Mouse (Mus musculus): ENCODE data around the gene Apbb2. TPM values are rescaled to one million over a fixed set of nuclear protein-coding genes. Genes with fewer than 3 reads are reported as not detected.

Gene Apbb2
- polyA plus RNA-seq, 1 experiment = 0.34 TPM

DNA sequence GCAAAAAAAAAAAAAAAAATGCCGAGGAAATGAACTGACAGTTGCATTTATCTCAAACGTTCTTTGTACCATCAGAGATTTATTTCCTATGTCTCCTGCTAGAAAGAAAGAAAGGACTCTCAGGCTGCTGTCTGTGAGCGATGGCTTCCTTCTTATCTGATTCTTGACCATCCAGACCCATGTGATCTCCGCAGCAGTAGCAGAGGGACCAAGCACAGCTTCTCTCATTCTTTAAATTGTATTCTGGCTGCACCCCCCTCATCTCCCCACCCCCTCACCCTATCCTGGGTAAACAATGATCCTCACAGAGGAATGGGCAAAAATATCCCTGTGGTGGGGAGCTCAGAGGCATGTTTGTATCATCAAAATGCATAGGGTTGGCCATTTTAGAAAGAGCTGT lies 165.5 kb downstream of the Apbb2 start:
- TF ChIP-seq FLI1 (IDR thresholded peaks at IDR 0.05; ENCODE audit: low read length) (no peak), GATA1 (IDR thresholded peaks at IDR 0.05; ENCODE audit: borderline replicate concordance, low read length) (no peak)
- no peak overlapping the region for H3K4me3 ChIP-seq (replicated peaks)
- no peaks in the 10 kb centered on the region for H3K27me3 ChIP-seq (replicated peaks)
- no peaks in the 10 kb centered on the region for H3K4me1 ChIP-seq
- H3K36me3 ChIP-seq (replicated peaks; ENCODE audit: low read length) = no peaks in the 10 kb centered on the region
- H3K9me3 ChIP-seq = 0 out of 2 replicates have a peak, but pooled peaks cover 3% of the 10 kb centered on the region

DNA sequence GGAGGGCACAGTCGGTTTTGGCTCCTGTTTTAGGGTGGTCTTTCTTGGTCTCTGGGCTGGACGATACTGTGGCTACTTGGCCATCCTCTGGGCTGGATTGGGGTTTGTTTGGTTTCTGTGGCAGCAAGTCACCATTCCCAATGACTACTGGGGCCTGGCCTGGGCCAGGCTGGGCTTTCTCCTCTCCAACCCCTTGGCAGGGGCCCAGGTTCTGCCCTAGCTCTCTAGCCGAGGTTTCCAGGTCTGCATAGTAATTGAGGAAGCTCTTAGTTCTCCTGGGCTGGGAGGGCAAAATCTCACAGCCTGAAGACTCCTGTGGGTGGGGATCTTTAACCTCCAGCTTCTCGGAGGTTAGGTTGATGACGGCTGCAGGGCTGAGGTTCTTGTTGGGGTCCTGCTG lies 167.0 kb downstream of the Apbb2 start:
- H3K36me3 ChIP-seq (replicated peaks; ENCODE audit: low read length) = no peaks in the 10 kb centered on the region
- 0 out of 2 replicates have a peak, but pooled peaks cover 3% of the 10 kb centered on the region for H3K9me3 ChIP-seq
- no peaks in the 10 kb centered on the region for H3K4me1 ChIP-seq
- no peak overlapping the region for H3K4me3 ChIP-seq (replicated peaks)
- TF ChIP-seq FLI1 (IDR thresholded peaks at IDR 0.05; ENCODE audit: low read length) (no peak), GATA1 (IDR thresholded peaks at IDR 0.05; ENCODE audit: borderline replicate concordance, low read length) (no peak)
- H3K27me3 ChIP-seq (replicated peaks) = no peaks in the 10 kb centered on the region

DNA sequence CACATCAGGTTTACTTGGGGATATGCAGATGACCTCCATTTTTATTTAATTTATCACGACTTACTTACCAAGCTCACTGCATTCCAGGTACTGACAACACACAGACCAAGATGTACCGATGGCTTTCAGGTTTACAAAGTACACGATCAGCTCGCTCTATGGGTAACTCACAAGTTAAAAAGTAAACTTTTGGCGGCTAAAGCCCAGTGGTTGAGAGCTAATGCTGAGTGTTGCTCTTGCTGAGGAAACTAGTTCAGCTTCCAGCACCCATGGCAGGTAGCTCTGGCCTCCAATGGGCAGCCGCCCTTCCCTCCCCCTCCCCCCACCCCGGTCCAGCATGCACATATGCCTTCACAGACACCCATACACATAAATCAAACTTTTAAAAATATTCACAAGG lies 173.1 kb downstream of the Apbb2 start:
- H3K4me1 ChIP-seq = no peaks in the 10 kb centered on the region
- TF ChIP-seq FLI1 (IDR thresholded peaks at IDR 0.05; ENCODE audit: low read length) = no peak
- TF ChIP-seq GATA1 (IDR thresholded peaks at IDR 0.05; ENCODE audit: borderline replicate concordance, low read length) = no peak
- H3K4me3 ChIP-seq (replicated peaks) = no peak overlapping the region

DNA sequence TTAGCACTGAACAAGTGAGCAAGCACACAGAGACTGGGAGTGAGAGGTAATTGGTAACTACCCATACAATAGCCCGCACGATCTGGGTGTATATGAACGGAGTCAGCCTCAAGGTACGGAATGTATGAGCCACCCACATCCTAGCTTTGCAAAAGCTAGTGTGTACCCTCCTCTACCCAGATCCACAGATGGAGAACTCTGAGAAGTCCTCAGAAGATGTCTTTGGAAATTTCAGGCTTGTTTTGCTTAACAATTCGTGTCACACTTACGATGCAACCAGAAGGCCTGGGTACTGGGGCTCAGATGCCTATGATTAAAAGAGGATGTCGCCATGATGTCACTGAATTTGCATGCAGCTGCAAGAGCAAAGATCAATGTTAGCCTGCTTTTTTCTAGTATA lies 176.3 kb downstream of the Apbb2 start:
- TF ChIP-seq FLI1 (IDR thresholded peaks at IDR 0.05; ENCODE audit: low read length) (no peak), GATA1 (IDR thresholded peaks at IDR 0.05; ENCODE audit: borderline replicate concordance, low read length) (no peak)
- no peaks in the 10 kb centered on the region for H3K36me3 ChIP-seq (replicated peaks; ENCODE audit: low read length)
- H3K4me3 ChIP-seq (replicated peaks) = no peak overlapping the region
- H3K9me3 ChIP-seq = no peaks in the 10 kb centered on the region
- H3K4me1 ChIP-seq = no peaks in the 10 kb centered on the region
- no peaks in the 10 kb centered on the region for H3K27me3 ChIP-seq (replicated peaks)

More for the DNA sequence above, 173.1 kb downstream of the Apbb2 start:
- H3K27me3 ChIP-seq (replicated peaks) = no peaks in the 10 kb centered on the region
- H3K36me3 ChIP-seq (replicated peaks; ENCODE audit: low read length) = no peaks in the 10 kb centered on the region
- no peaks in the 10 kb centered on the region for H3K9me3 ChIP-seq

DNA sequence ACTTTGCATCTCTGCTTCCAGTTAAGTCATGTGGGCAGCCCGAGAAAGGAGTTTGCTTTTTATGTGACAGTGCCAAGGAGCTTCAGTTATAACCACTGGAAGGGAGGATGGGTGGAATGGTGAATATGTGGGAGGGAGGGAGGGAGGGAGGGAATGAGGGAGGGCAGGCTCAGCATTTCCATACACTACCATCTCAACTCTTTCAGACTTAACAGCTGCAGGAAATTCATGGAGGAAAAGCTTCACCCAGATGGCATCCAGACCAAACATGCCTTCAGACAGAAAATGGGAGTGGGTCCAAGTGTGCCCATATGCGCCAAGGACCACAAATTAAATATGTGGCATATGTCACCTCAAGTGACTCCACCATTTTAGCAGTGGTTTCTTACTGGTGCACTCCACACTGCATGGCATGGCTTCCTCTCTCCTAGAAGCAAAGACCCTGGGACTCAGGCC lies 181.8 kb downstream of the Apbb2 start:
- TF ChIP-seq GATA1 (IDR thresholded peaks at IDR 0.05; ENCODE audit: borderline replicate concordance, low read length) (no peak), FLI1 (IDR thresholded peaks at IDR 0.05; ENCODE audit: low read length) (no peak)
- Histone ChIP-seq H3K27me3 (replicated peaks) (no peaks in the 10 kb centered on the region), H3K4me1 (no peaks in the 10 kb centered on the region), H3K4me3 (replicated peaks) (no peak overlapping the region), H3K36me3 (replicated peaks; ENCODE audit: low read length) (no peaks in the 10 kb centered on the region), H3K9me3 (no peaks in the 10 kb centered on the region)

DNA sequence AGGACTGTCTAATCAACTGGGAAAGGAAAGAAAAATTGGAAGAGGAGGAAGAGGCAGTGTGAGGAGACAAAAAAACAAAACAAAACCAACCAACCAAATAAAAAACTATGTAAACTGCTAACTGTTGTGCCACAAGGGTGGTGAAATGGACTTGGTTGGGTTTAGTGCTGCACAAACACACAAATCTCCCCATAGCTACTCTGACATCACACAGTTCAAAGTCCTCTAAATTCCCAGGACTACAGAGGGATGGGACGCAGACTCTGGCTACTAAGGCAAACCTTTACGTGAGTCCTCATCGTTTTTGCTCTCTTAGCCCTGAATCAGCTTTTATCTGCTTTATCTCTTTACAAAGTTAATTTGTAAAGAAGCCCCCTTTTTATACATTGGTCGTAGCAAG lies 183.4 kb downstream of the Apbb2 start:
- no peaks in the 10 kb centered on the region for H3K4me1 ChIP-seq
- TF ChIP-seq GATA1 (IDR thresholded peaks at IDR 0.05; ENCODE audit: borderline replicate concordance, low read length) (no peak), FLI1 (IDR thresholded peaks at IDR 0.05; ENCODE audit: low read length) (no peak)
- H3K4me3 ChIP-seq (replicated peaks) = no peak overlapping the region
- no peaks in the 10 kb centered on the region for H3K27me3 ChIP-seq (replicated peaks)
- no peaks in the 10 kb centered on the region for H3K9me3 ChIP-seq
- no peaks in the 10 kb centered on the region for H3K36me3 ChIP-seq (replicated peaks; ENCODE audit: low read length)

DNA sequence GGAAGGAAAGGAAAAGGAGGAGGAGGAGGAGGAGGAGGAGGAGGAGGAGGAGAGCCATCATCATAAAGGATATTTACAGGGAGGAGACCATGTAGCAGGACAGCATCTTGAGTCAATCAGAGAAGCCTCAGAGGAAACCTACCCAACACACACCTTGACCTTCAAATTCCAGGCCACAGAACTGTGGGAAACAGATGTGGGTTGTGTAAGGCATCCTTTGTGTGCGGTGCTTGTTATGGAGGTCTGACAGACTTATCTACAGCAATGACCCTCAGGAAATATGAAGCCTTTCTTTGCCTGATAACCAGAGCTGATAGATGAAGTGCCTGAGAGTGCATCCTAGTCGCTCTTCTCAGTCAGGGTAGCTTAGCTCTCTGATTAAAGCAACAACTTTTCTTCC lies 189.5 kb downstream of the Apbb2 start:
- TF ChIP-seq FLI1 (IDR thresholded peaks at IDR 0.05; ENCODE audit: low read length) = no peak
- no peak for TF ChIP-seq GATA1 (IDR thresholded peaks at IDR 0.05; ENCODE audit: borderline replicate concordance, low read length)

DNA sequence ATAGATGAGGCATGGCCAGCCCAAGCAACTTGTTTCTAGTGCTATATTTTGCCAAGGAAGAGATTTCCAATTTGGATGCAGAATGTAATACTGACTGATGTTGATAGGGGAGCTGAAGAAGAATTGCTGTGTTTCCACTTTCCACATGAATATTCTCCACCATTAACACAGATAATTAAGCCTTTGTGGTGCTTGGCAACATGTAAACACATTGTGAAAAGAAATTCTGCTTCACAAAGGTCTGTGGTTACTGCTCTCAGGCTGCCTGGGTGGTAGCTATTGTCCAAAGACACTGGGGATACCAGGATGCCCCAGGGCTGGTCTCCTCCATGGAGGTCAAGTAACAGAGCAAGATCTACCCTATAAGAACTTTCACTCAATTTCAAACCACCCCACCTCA lies 190.5 kb downstream of the Apbb2 start:
- no peak for TF ChIP-seq FLI1 (IDR thresholded peaks at IDR 0.05; ENCODE audit: low read length)
- no peak for TF ChIP-seq GATA1 (IDR thresholded peaks at IDR 0.05; ENCODE audit: borderline replicate concordance, low read length)
- H3K4me1 ChIP-seq = no peaks in the 10 kb centered on the region
- H3K9me3 ChIP-seq = no peaks in the 10 kb centered on the region

More for the DNA sequence above, 189.5 kb downstream of the Apbb2 start:
- Histone ChIP-seq H3K4me3 (replicated peaks) (no peak overlapping the region), H3K4me1 (no peaks in the 10 kb centered on the region), H3K27me3 (replicated peaks) (peaks cover 1% of the 10 kb centered on the region), H3K36me3 (replicated peaks; ENCODE audit: low read length) (no peaks in the 10 kb centered on the region), H3K9me3 (no peaks in the 10 kb centered on the region)

DNA sequence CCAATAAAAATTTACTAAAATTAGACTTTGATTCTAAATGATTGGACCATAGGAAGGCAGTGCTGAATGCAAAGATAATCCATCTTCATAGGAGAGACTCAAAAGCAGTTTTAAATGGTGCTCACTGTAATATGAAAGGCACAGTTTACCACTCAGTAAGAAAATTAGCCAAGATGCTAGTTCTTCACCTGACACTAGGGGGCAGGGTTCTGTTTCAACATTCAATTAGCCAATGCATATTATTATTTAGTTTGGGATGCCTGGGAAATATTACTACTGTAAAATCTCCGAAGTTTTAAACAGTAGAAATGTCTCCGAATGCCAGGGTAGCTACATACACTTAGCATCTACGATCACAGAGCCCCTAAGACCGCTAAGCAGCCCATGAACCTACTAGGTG lies 194.7 kb downstream of the Apbb2 start:
- Histone ChIP-seq H3K4me3 (replicated peaks) (no peak overlapping the region), H3K36me3 (replicated peaks; ENCODE audit: low read length) (no peaks in the 10 kb centered on the region), H3K4me1 (no peaks in the 10 kb centered on the region), H3K9me3 (no peaks in the 10 kb centered on the region), H3K27me3 (replicated peaks) (peaks cover 4% of the 10 kb centered on the region)
- TF ChIP-seq FLI1 (IDR thresholded peaks at IDR 0.05; ENCODE audit: low read length) (no peak), GATA1 (IDR thresholded peaks at IDR 0.05; ENCODE audit: borderline replicate concordance, low read length) (no peak)

More for the DNA sequence above, 190.5 kb downstream of the Apbb2 start:
- Histone ChIP-seq H3K4me3 (replicated peaks) (no peak overlapping the region), H3K36me3 (replicated peaks; ENCODE audit: low read length) (no peaks in the 10 kb centered on the region), H3K27me3 (replicated peaks) (peaks cover 1% of the 10 kb centered on the region)

DNA sequence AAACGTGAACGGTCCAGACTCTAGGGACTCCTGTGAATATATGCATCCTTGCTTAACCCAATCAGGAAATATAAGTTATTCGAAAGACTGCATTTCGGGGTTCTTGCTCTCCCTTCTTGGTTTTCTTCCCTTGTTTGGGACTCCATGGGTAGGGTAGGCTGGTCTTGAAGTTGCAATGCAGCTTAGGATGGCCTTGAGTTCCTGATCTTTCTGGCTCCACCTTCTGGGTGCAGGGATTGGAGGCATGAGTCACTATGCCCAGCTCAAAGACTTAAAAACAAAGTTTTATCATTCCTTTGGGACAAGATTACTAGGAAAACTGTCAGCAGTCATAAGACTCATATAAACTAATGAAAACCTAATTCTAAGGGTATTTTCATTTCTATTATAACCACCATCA lies 195.1 kb downstream of the Apbb2 start:
- H3K36me3 ChIP-seq (replicated peaks; ENCODE audit: low read length) = no peaks in the 10 kb centered on the region
- no peaks in the 10 kb centered on the region for H3K9me3 ChIP-seq
- H3K4me1 ChIP-seq = no peaks in the 10 kb centered on the region
- no peak overlapping the region for H3K4me3 ChIP-seq (replicated peaks)
- TF ChIP-seq FLI1 (IDR thresholded peaks at IDR 0.05; ENCODE audit: low read length) = no peak
- TF ChIP-seq GATA1 (IDR thresholded peaks at IDR 0.05; ENCODE audit: borderline replicate concordance, low read length) = no peak
- H3K27me3 ChIP-seq (replicated peaks) = peaks cover 4% of the 10 kb centered on the region

DNA sequence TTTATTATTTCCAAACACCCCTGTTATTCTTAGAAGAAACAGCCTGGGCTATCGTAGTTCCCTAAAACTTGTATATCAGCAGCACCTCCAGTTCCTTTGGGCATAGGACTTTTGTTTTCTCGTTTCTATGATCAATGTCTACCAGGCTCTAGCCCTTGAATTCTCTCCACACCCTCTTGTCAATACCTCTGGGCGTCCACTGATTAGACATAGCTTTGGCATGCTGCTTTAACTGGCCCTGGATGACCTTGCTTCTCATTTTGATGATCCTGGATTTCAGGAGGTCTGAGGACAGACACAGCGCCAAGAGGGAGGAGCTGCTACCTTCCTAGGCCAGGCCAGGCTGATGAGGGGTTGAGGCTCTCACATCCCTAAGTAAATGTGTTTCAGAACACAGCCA lies 196.6 kb downstream of the Apbb2 start:
- TF ChIP-seq GATA1 (IDR thresholded peaks at IDR 0.05; ENCODE audit: borderline replicate concordance, low read length) = no peak
- no peak for TF ChIP-seq FLI1 (IDR thresholded peaks at IDR 0.05; ENCODE audit: low read length)
- H3K4me3 ChIP-seq (replicated peaks) = no peak overlapping the region
- no peaks in the 10 kb centered on the region for H3K9me3 ChIP-seq
- H3K27me3 ChIP-seq (replicated peaks) = peaks cover 7% of the 10 kb centered on the region
- no peaks in the 10 kb centered on the region for H3K4me1 ChIP-seq
- no peaks in the 10 kb centered on the region for H3K36me3 ChIP-seq (replicated peaks; ENCODE audit: low read length)
